Mouse (Mus musculus) embryonic fibroblast, embryonic 13.5 days (primary cell): ENCODE results near the gene Hs6st3.

Experiments
- CTCF ChIP-seq: IDR thresholded peaks from 2 replicates; pipeline ENCODE4 v1.5.1; 2011; ENCODE audit warnings: mild to moderate bottlenecking, control low read depth, low read length, moderate library complexity, borderline replicate concordance; ENCODE audit not compliant: insufficient read depth
- POLR2A ChIP-seq: IDR thresholded peaks from 2 replicates; pipeline ENCODE4 v1.6.1; 2011; ENCODE audit warnings: low read depth, mild to moderate bottlenecking, control low read depth, low read length, moderate library complexity

GRCm38 (mm10) chr14:119477836-119478235, 339.7 kb downstream of the Hs6st3 start:
- TF ChIP-seq CTCF (no peak), POLR2A (no peak)
